Mouse (Mus musculus) frontal cortex, adult (tissue): ENCODE measurements at regions not wholly inside any gene's neighbourhood (a gene's known extent, or its start where the extent isn't known, plus 50 kb on each side); places are given as distances from the start of the nearest gene placed in this dataset.
A peak's percentile ranks its signal among the peaks of the same experiment; 100 is the strongest.

ENCODE experiments used
- ATAC-seq: cut with Nextera tagmentation; 2 replicates; pipeline ENCODE4 v1.9.2; 2017; ENCODE audit warnings: mild to moderate bottlenecking, moderate library complexity, mixed read lengths; ENCODE audit not compliant: low TSS enrichment

GRCm38 (mm10) chr1:190067181-190067580, 103.3 kb downstream of the Prox1 start:
- ATAC-seq: no peak

- ATAC-seq: no peak
These were observed 104.1 kb downstream of the Prox1 start for GRCm38 (mm10) chr1:190066426-190066825.

GRCm38 (mm10) chr1:190061560-190062295, 108.8 kb downstream of the Prox1 start:
- ATAC-seq: no peak

GRCm38 (mm10) chr1:190059025-190059424, 111.5 kb downstream of the Prox1 start:
- ATAC-seq: no peak

GRCm38 (mm10) chr1:190056931-190057330, 113.6 kb downstream of the Prox1 start:
- no peak for ATAC-seq

GRCm38 (mm10) chr1:190051903-190052302, 118.6 kb downstream of the Prox1 start:
- no peak for ATAC-seq

GRCm38 (mm10) chr1:190048521-190049170, 121.9 kb downstream of the Prox1 start:
- no peak for ATAC-seq

GRCm38 (mm10) chr1:190047201-190047600, 123.3 kb downstream of the Prox1 start:
- no peak for ATAC-seq

- peak; percentile 78 for ATAC-seq
These were observed 123.6 kb upstream of the Smyd2 start for GRCm38 (mm10) chr1:190045797-190046196.

GRCm38 (mm10) chr1:190044036-190044435, 121.9 kb upstream of the Smyd2 start:
- ATAC-seq: no peak

- ATAC-seq: no peak
These were observed 121.0 kb upstream of the Smyd2 start for GRCm38 (mm10) chr1:190043156-190043555.

GRCm38 (mm10) chr1:190042197-190042596, 120.0 kb upstream of the Smyd2 start:
- ATAC-seq: no peak

- ATAC-seq: no peak
These were observed 119.0 kb upstream of the Smyd2 start for GRCm38 (mm10) chr1:190041096-190041706.

- ATAC-seq: no peak
These were observed 115.9 kb upstream of the Smyd2 start for GRCm38 (mm10) chr1:190038046-190038445.

- no peak for ATAC-seq
These were observed 114.6 kb upstream of the Smyd2 start for GRCm38 (mm10) chr1:190036726-190037125.

GRCm38 (mm10) chr1:190035935-190036334, 113.8 kb upstream of the Smyd2 start:
- no peak for ATAC-seq

GRCm38 (mm10) chr1:190034091-190034490, 111.9 kb upstream of the Smyd2 start:
- ATAC-seq: no peak

- no peak for ATAC-seq
These were observed 105.4 kb upstream of the Smyd2 start for GRCm38 (mm10) chr1:190027536-190027935.

- no peak for ATAC-seq
These were observed 87.3 kb upstream of the Smyd2 start for GRCm38 (mm10) chr1:190009466-190009865.

GRCm38 (mm10) chr1:190007271-190007670, 85.1 kb upstream of the Smyd2 start:
- no peak for ATAC-seq

GRCm38 (mm10) chr1:190001084-190001483, 78.9 kb upstream of the Smyd2 start:
- no peak for ATAC-seq

GRCm38 (mm10) chr1:189993706-189994105, 71.5 kb upstream of the Smyd2 start:
- ATAC-seq: no peak

- no peak for ATAC-seq
These were observed 71.1 kb upstream of the Smyd2 start for GRCm38 (mm10) chr1:189993221-189993620.
